Mouse (Mus musculus): Measurements from ENCODE around the gene Hexa. TPM values are rescaled to one million over a fixed set of nuclear protein-coding genes. Genes with fewer than 3 reads are reported as not detected.

Gene Hexa
- polyA plus RNA-seq, 1 experiment from 2014 or later = 44.5 TPM

DNA sequence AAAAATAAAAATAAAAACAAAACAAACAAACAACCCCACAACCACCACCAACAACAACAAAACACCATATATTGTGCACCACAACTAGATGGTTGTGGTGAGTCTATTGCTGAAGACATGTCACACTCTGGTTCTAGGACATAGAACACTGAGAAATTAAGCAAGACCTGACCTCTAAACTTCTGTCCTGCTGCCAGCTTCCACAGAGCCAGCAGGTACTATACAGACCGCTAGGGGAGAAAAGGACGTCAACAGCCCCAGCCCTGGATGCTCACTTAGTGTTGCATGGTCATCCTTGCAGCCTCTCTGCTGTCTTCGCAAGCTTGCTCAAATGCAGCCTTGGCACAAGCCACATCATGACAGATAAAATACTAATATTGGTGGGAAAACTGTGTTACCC lies 11.8 kb upstream of the Hexa start:
- WGBS = 86% methylated on average over 3 of the region's 3 CpGs
- DNase-seq (ENCODE audit: low spot score) (no peak), ATAC-seq (replicated peaks; ENCODE audit: low FRiP score) (no peak)
- H3K4me2 ChIP-seq (ENCODE audit: low read depth, low read length, severe bottlenecking) = no peak overlapping the region
- no peaks in the 10 kb centered on the region for H3K4me1 ChIP-seq (replicated peaks; ENCODE audit: control insufficient read depth, insufficient read depth, low read length)
- no peak overlapping the region for H3K9ac ChIP-seq (ENCODE audit: low read length)
- no peak overlapping the region for H3K27ac ChIP-seq (ENCODE audit: low read depth, low read length)
- H3K27me3 ChIP-seq (ENCODE audit: control insufficient read depth, insufficient read depth, low read length) = no peaks in the 10 kb centered on the region
- no peaks in the 10 kb centered on the region for H3K9me3 ChIP-seq (ENCODE audit: control insufficient read depth, low read length)
- no peaks in the 10 kb centered on the region for H3K36me3 ChIP-seq (ENCODE audit: control insufficient read depth, insufficient read depth, low read length)
- H3K4me3 ChIP-seq (ENCODE audit: low read depth, low read length) = no peak overlapping the region

DNA sequence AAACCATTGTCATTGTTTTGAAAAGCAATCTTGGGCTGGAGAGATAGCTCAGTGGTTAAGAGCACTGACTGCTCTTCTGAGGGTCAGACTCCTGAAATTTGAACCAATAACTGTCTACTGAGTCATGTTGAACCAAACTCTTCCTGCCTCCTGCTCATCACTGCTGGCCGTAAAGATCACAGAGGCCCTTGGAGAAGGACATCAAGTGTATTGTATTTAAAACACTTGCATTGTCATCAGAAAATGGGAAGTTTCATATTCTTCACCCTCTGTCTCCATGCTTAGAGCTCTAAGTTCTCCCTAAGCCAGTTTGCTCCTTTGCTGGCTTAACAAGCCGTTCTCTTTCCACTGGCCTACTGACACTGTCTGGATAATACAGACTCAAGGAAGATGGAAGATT lies 11.1 kb upstream of the Hexa start:
- Histone ChIP-seq H3K9ac (ENCODE audit: low read length) (no peak overlapping the region), H3K4me1 (replicated peaks; ENCODE audit: control insufficient read depth, insufficient read depth, low read length) (no peaks in the 10 kb centered on the region), H3K27me3 (ENCODE audit: control insufficient read depth, insufficient read depth, low read length) (no peaks in the 10 kb centered on the region), H3K36me3 (ENCODE audit: control insufficient read depth, insufficient read depth, low read length) (no peaks in the 10 kb centered on the region), H3K27ac (ENCODE audit: low read depth, low read length) (no peak overlapping the region), H3K9me3 (ENCODE audit: control insufficient read depth, low read length) (no peaks in the 10 kb centered on the region), H3K4me3 (ENCODE audit: low read depth, low read length) (no peak overlapping the region), H3K4me2 (ENCODE audit: low read depth, low read length, severe bottlenecking) (no peak overlapping the region)
- WGBS = 93% methylated on average over 2 of the region's 2 CpGs
- DNase-seq (ENCODE audit: low spot score) (no peak), ATAC-seq (replicated peaks; ENCODE audit: low FRiP score) (no peak)

GRCm38 (mm10) chr9:59531645-59532044 lies 7.7 kb upstream of the Hexa start:
- no peak for DNase-seq (ENCODE audit: low spot score)
- H3K9ac ChIP-seq (ENCODE audit: low read length) = no peak overlapping the region
- no peak overlapping the region for H3K4me2 ChIP-seq (ENCODE audit: low read depth, low read length, severe bottlenecking)
- H3K27me3 ChIP-seq (ENCODE audit: control insufficient read depth, insufficient read depth, low read length) = no peaks in the 10 kb centered on the region
- no peak overlapping the region for H3K27ac ChIP-seq (ENCODE audit: low read depth, low read length)
- WGBS = 17% methylated on average over 5 of the region's 5 CpGs
- no peak overlapping the region for H3K4me3 ChIP-seq (ENCODE audit: low read depth, low read length)
- H3K36me3 ChIP-seq (ENCODE audit: control insufficient read depth, insufficient read depth, low read length) = no peaks in the 10 kb centered on the region
- no peaks in the 10 kb centered on the region for H3K9me3 ChIP-seq (ENCODE audit: control insufficient read depth, low read length)
- no peaks in the 10 kb centered on the region for H3K4me1 ChIP-seq (replicated peaks; ENCODE audit: control insufficient read depth, insufficient read depth, low read length)
- ATAC-seq (replicated peaks; ENCODE audit: low FRiP score) = no peak

- Histone ChIP-seq H3K9me3 (ENCODE audit: control insufficient read depth, low read length) (no peaks in the 10 kb centered on the region), H3K27ac (ENCODE audit: low read depth, low read length) (no peak overlapping the region), H3K4me1 (replicated peaks; ENCODE audit: control insufficient read depth, insufficient read depth, low read length) (no peaks in the 10 kb centered on the region), H3K27me3 (ENCODE audit: control insufficient read depth, insufficient read depth, low read length) (no peaks in the 10 kb centered on the region), H3K9ac (ENCODE audit: low read length) (no peak overlapping the region), H3K4me3 (ENCODE audit: low read depth, low read length) (no peak overlapping the region), H3K36me3 (ENCODE audit: control insufficient read depth, insufficient read depth, low read length) (no peaks in the 10 kb centered on the region), H3K4me2 (ENCODE audit: low read depth, low read length, severe bottlenecking) (no peak overlapping the region)
- WGBS = 71% methylated on average over 2 of the region's 2 CpGs
- ATAC-seq (replicated peaks; ENCODE audit: low FRiP score) (no peak), DNase-seq (ENCODE audit: low spot score) (no peak)
Measured at GRCm38 (mm10) chr9:59533422-59533821, 5.9 kb upstream of the Hexa start.

GRCm38 (mm10) chr9:59533889-59534288 lies 5.5 kb upstream of the Hexa start:
- H3K9me3 ChIP-seq (ENCODE audit: control insufficient read depth, low read length) = no peaks in the 10 kb centered on the region
- H3K27me3 ChIP-seq (ENCODE audit: control insufficient read depth, insufficient read depth, low read length) = no peaks in the 10 kb centered on the region
- H3K4me1 ChIP-seq (replicated peaks; ENCODE audit: control insufficient read depth, insufficient read depth, low read length) = no peaks in the 10 kb centered on the region; the same call in 1 of the 2 replicates
- ATAC-seq (replicated peaks; ENCODE audit: low FRiP score) = no peak
- H3K4me2 ChIP-seq (ENCODE audit: low read depth, low read length, severe bottlenecking) = no peak overlapping the region
- H3K9ac ChIP-seq (ENCODE audit: low read length) = no peak overlapping the region
- no peaks in the 10 kb centered on the region for H3K36me3 ChIP-seq (ENCODE audit: control insufficient read depth, insufficient read depth, low read length)
- no peak overlapping the region for H3K27ac ChIP-seq (ENCODE audit: low read depth, low read length)
- no peak overlapping the region for H3K4me3 ChIP-seq (ENCODE audit: low read depth, low read length)
- 69% methylated on average over 4 of the region's 4 CpGs for WGBS
- no peak for DNase-seq (ENCODE audit: low spot score)

DNA sequence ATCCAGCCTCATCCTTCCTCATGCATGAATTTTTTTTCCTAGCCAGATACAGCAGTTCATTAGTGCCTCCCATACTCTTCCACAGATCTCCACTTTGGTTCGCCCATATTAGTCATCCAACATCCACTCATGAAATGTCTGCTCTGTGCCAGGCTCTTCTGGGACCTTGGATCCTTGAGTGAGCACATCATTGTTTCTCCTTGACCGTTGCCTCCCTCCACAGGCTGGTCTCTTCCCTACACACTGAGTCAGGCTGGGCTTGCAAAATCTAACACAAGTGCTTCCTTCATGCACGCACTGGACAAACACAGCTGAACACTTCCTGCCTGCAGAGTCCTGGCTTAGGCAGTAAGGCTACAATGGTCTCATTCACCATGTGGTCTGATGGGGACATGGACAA lies 1.7 kb upstream of the Hexa start:
- H3K36me3 ChIP-seq (ENCODE audit: control insufficient read depth, insufficient read depth, low read length) = no peaks in the 10 kb centered on the region
- WGBS = 89% methylated on average over 3 of the region's 3 CpGs
- no peaks in the 10 kb centered on the region for H3K9me3 ChIP-seq (ENCODE audit: control insufficient read depth, low read length)
- H3K4me3 ChIP-seq (ENCODE audit: low read depth, low read length) = no peak overlapping the region
- DNase-seq (ENCODE audit: low spot score) = no peak
- no peak overlapping the region for H3K27ac ChIP-seq (ENCODE audit: low read depth, low read length)
- peaks cover 5% of the 10 kb centered on the region; the same call in 1 of the 2 replicates for H3K4me1 ChIP-seq (replicated peaks; ENCODE audit: control insufficient read depth, insufficient read depth, low read length)
- no peaks in the 10 kb centered on the region for H3K27me3 ChIP-seq (ENCODE audit: control insufficient read depth, insufficient read depth, low read length)
- no peak overlapping the region for H3K9ac ChIP-seq (ENCODE audit: low read length)
- H3K4me2 ChIP-seq (ENCODE audit: low read depth, low read length, severe bottlenecking) = no peak overlapping the region
- no peak for ATAC-seq (replicated peaks; ENCODE audit: low FRiP score)

GRCm38 (mm10) chr9:59541617-59542016 lies 2.3 kb downstream of the Hexa start:
- 95% methylated on average over 6 of the region's 6 CpGs for WGBS
- no peak for ATAC-seq (replicated peaks; ENCODE audit: low FRiP score)
- no peak for DNase-seq (ENCODE audit: low spot score)
- Histone ChIP-seq H3K9ac (ENCODE audit: low read length) (no peak overlapping the region), H3K4me1 (replicated peaks; ENCODE audit: control insufficient read depth, insufficient read depth, low read length) (peaks cover 5% of the 10 kb centered on the region; the same call in 1 of the 2 replicates), H3K4me3 (ENCODE audit: low read depth, low read length) (no peak overlapping the region), H3K27ac (ENCODE audit: low read depth, low read length) (no peak overlapping the region), H3K9me3 (ENCODE audit: control insufficient read depth, low read length) (no peaks in the 10 kb centered on the region), H3K36me3 (ENCODE audit: control insufficient read depth, insufficient read depth, low read length) (no peaks in the 10 kb centered on the region), H3K4me2 (ENCODE audit: low read depth, low read length, severe bottlenecking) (no peak overlapping the region), H3K27me3 (ENCODE audit: control insufficient read depth, insufficient read depth, low read length) (no peaks in the 10 kb centered on the region)

DNA sequence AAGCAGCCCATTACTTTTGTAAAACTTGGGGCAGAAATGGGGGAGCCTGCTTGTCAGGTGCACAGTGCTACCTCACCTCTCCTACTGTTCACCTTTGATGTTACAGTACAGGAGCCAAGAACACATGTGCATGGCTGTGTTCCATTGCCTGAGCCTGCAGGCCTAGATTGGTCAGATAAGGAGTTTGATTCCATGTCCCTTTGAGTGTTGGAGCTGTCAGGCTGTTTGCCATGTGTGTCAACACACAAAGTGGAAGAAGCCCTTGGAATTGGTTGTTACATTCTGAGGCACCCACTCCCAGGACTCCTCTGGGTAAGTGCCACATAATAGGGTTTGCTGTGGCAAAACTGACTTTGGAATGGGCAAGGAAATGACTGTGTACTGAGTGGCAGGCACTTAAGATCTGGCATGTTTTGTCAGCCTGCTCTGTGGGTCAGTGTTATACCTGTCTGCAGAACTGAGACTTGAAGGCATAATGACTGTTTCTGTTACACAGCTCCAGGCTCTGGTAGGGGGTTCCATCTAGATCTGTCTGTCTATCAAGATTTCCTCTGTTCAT lies 3.5 kb downstream of the Hexa start:
- Histone ChIP-seq H3K4me2 (ENCODE audit: low read depth, low read length, severe bottlenecking) (no peak overlapping the region), H3K4me1 (replicated peaks; ENCODE audit: control insufficient read depth, insufficient read depth, low read length) (peaks cover 5% of the 10 kb centered on the region; the same call in 1 of the 2 replicates), H3K9ac (ENCODE audit: low read length) (no peak overlapping the region), H3K36me3 (ENCODE audit: control insufficient read depth, insufficient read depth, low read length) (no peaks in the 10 kb centered on the region), H3K27ac (ENCODE audit: low read depth, low read length) (no peak overlapping the region), H3K27me3 (ENCODE audit: control insufficient read depth, insufficient read depth, low read length) (0 out of 2 replicates have a peak, but pooled peaks cover 2% of the 10 kb centered on the region), H3K4me3 (ENCODE audit: low read depth, low read length) (no peak overlapping the region), H3K9me3 (ENCODE audit: control insufficient read depth, low read length) (no peaks in the 10 kb centered on the region)
- ATAC-seq (replicated peaks; ENCODE audit: low FRiP score) (no peak), DNase-seq (ENCODE audit: low spot score) (no peak)

DNA sequence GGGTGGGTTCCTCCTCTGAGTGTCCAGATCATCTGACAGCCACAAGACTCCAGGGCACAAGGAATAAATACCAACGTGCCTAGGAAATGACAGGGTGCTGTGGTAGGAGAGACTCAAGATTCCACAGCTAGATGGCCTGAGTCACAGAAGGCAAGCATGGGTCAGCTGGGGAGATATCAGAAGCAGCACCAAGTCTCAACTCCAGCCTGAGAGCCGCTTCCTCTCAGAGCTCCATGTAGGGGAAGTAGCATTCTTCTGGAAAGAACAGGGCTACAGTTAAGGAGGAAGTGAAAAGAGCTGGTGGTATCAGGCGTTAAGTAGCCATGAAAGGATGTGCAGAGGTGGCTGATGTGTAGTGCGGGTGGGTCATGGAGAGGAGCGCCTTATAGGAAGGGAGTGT lies 5.4 kb downstream of the Hexa start:
- ATAC-seq (replicated peaks; ENCODE audit: low FRiP score) = no peak

More for the DNA sequence above, 5.4 kb downstream of the Hexa start:
- H3K36me3 ChIP-seq (ENCODE audit: control insufficient read depth, insufficient read depth, low read length) = no peaks in the 10 kb centered on the region
- 0 out of 2 replicates have a peak, but pooled peaks cover 2% of the 10 kb centered on the region for H3K27me3 ChIP-seq (ENCODE audit: control insufficient read depth, insufficient read depth, low read length)
- no peak overlapping the region for H3K27ac ChIP-seq (ENCODE audit: low read depth, low read length)
- no peaks in the 10 kb centered on the region for H3K9me3 ChIP-seq (ENCODE audit: control insufficient read depth, low read length)
- WGBS = 93% methylated on average over 5 of the region's 5 CpGs
- no peak overlapping the region for H3K9ac ChIP-seq (ENCODE audit: low read length)
- no peak overlapping the region for H3K4me3 ChIP-seq (ENCODE audit: low read depth, low read length)
- H3K4me1 ChIP-seq (replicated peaks; ENCODE audit: control insufficient read depth, insufficient read depth, low read length) = peaks cover 5% of the 10 kb centered on the region; the same call in 1 of the 2 replicates
- H3K4me2 ChIP-seq (ENCODE audit: low read depth, low read length, severe bottlenecking) = no peak overlapping the region
- DNase-seq (ENCODE audit: low spot score) = no peak

Measured in forebrain, embryonic 11.5 days (tissue).